Mouse (Mus musculus): Measurements from ENCODE around the gene Slc4a8. TPM values are rescaled to one million over a fixed set of nuclear protein-coding genes. Genes with fewer than 3 reads are reported as not detected.

Slc4a8 gene
- polyA plus RNA-seq, 1 experiment from 2014 or later, result 23.6 TPM

DNA sequence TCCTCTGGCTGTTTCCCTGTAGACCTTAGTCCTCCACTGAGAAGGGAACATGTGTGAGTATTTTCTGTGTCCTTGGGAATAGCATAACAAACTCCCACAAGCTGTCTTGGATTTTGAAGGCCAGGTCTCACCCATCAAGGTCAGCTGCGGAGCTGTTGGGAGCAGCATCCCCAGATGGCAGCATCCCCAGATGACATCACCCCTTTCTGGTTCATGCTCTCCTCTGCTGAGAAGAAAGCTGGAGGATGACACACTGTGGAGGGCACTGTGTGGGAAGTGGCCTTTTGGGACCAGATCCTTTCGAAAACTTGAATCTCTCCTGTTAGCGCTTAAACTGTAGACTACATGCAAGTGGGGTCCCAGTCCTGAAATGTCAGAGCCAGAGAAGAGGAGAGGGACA is 14.9 kb downstream of the Slc4a8 start:
- no peak overlapping the region for H3K27ac ChIP-seq

DNA sequence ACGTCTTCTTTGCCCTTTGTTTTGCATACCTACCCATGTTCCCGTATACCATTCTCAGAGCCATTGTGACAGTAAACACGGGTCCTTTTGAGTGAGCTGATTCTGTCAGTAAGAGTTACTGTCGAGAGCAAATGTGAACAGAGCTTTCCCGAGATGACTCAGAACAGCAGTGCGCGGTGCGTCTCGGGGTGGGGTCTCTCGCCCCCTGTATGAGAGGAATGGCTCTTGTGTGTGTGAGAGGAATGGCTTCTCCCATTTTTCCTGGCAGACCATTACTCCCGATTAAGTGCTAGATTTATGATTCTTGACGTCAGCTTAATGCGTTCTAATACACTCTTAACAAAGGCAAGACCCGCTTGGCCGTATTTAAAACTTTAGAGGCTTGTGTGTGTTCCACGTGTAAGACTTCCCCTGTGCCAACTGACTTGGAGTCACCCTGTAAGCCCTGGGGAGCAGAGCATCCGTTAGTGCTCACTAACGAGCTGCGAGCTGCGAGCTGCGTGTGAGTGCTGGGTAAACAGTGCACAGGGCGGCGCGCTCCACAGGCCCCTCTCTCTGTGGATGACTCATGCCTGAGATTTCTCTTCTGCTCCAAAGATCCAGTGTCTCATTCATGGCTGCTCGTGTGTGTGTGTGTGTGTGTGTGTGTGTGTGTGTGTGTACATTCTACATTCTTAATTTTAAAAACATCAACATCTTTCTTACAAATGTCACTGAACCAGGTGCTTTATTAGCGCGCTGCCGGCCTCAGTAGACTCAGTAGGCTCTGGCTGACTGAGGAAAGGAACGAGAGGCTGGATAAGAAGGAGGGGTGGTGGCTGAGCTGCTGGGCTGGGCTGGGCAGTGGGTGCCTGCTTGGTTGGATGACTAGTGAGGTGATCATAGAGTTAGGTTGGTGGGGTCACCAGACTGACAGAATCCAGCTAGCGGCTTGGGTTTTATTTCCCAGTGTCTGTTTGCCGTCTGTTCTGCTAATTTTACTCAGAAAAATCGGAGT is 15.8 kb downstream of the Slc4a8 start:
- ATAC-seq (ENCODE audit: low FRiP score) (no peak; the same call in 1 of the 2 replicates), DNase-seq (ENCODE audit: low spot score) (peak; percentile 33)
- Histone ChIP-seq H3K4me2 (replicated peaks) (no peak overlapping the region), H3K36me3 (replicated peaks; ENCODE audit: control insufficient read depth, insufficient read depth) (no peaks in the 10 kb centered on the region), H3K4me3 (replicated peaks; ENCODE audit: low read length) (no peak overlapping the region), H3K27ac (no peak overlapping the region), H3K27me3 (ENCODE audit: control insufficient read depth, insufficient read depth, low read length) (no peaks in the 10 kb centered on the region), H3K4me1 (replicated peaks; ENCODE audit: control insufficient read depth, insufficient read depth, low read length) (peaks cover 5% of the 10 kb centered on the region; the same call in 1 of the 2 replicates), H3K9me3 (ENCODE audit: control insufficient read depth, low read length) (no peaks in the 10 kb centered on the region), H3K9ac (no peak overlapping the region)
- WGBS, result 58% methylated on average over 32 of the region's 32 CpGs

More for the DNA sequence above, 14.9 kb downstream of the Slc4a8 start:
- no peak overlapping the region for H3K4me2 ChIP-seq (replicated peaks)
- no peak for ATAC-seq (ENCODE audit: low FRiP score)
- H3K27me3 ChIP-seq (ENCODE audit: control insufficient read depth, insufficient read depth, low read length), result no peaks in the 10 kb centered on the region
- H3K9me3 ChIP-seq (ENCODE audit: control insufficient read depth, low read length), result no peaks in the 10 kb centered on the region
- 97% methylated on average over 3 of the region's 3 CpGs for WGBS
- DNase-seq (ENCODE audit: low spot score), result no peak
- no peak overlapping the region for H3K9ac ChIP-seq
- peaks cover 5% of the 10 kb centered on the region; the same call in 1 of the 2 replicates for H3K4me1 ChIP-seq (replicated peaks; ENCODE audit: control insufficient read depth, insufficient read depth, low read length)
- H3K4me3 ChIP-seq (replicated peaks; ENCODE audit: low read length), result no peak overlapping the region
- no peaks in the 10 kb centered on the region for H3K36me3 ChIP-seq (replicated peaks; ENCODE audit: control insufficient read depth, insufficient read depth)

DNA sequence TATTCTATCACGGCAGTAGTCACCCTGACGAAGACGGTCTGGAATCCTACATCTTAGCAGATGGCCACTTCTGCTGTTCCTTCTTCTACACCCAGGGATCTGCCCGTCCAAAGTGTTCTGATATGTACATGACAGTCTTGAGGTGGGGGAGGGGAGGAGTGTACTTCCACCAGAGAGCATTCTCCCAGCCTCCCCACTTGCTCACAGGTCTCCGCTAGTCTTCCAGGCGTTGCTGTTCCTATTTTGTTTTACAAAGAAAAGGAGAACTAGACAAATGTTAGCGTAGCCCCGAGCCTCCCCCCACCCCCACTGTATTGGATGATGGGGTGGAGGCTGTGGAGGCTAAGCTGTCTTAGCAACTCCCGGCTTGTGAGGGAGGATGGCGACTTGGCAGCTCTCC is 18.3 kb downstream of the Slc4a8 start:
- no peak overlapping the region for H3K4me2 ChIP-seq (replicated peaks)
- no peak overlapping the region for H3K4me3 ChIP-seq (replicated peaks; ENCODE audit: low read length)
- WGBS, result 60% methylated on average over 10 of the region's 10 CpGs
- H3K27me3 ChIP-seq (ENCODE audit: control insufficient read depth, insufficient read depth, low read length), result no peaks in the 10 kb centered on the region
- no peak for DNase-seq (ENCODE audit: low spot score)
- H3K27ac ChIP-seq, result no peak overlapping the region
- H3K36me3 ChIP-seq (replicated peaks; ENCODE audit: control insufficient read depth, insufficient read depth), result peaks cover 24% of the 10 kb centered on the region
- H3K9me3 ChIP-seq (ENCODE audit: control insufficient read depth, low read length), result no peaks in the 10 kb centered on the region
- no peak for ATAC-seq (ENCODE audit: low FRiP score)
- peaks cover 5% of the 10 kb centered on the region; the same call in 1 of the 2 replicates for H3K4me1 ChIP-seq (replicated peaks; ENCODE audit: control insufficient read depth, insufficient read depth, low read length)
- no peak overlapping the region for H3K9ac ChIP-seq

DNA sequence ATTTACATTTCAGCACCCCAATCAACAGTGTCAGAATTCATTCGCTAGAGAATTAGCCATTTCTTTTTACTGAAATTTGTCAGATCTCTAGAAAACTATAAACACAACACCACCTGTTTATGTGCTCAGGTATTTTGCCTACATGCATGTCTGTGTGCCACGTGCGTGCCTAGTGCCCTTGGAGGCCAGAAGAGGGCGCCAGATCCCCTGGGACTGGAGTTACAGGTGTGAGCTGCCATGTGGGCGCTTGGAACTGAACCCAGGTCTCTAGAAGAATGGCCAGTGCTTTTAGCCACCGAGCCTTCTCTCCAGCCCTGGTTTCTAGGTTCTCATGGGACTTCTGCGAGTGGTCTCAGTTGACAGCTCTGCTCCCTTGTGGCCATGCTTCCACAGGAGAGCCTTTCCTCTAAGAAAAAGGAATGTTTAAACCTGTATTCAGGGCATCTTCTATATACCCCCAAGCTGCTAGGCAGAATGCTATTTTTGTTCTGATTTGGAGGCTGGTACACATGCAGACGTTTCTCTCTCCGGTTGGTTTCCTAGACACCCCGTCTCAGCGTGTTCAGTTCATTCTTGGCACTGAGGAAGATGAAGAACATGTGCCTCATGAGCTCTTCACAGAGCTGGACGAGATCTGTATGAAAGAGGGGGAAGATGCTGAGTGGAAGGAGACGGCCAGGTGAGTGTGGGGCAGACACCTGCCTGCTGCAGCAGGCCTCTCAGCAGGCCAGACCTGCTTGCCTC is 21.9 kb downstream of the Slc4a8 start:
- Histone ChIP-seq H3K9me3 (ENCODE audit: control insufficient read depth, low read length) (no peaks in the 10 kb centered on the region), H3K9ac (no peak overlapping the region), H3K36me3 (replicated peaks; ENCODE audit: control insufficient read depth, insufficient read depth) (peaks cover 59% of the 10 kb centered on the region), H3K27ac (no peak overlapping the region), H3K4me2 (replicated peaks) (no peak overlapping the region), H3K27me3 (ENCODE audit: control insufficient read depth, insufficient read depth, low read length) (no peaks in the 10 kb centered on the region), H3K4me3 (replicated peaks; ENCODE audit: low read length) (no peak overlapping the region), H3K4me1 (replicated peaks; ENCODE audit: control insufficient read depth, insufficient read depth, low read length) (no peaks in the 10 kb centered on the region)
- DNase-seq (ENCODE audit: low spot score) (no peak), ATAC-seq (ENCODE audit: low FRiP score) (no peak)
- WGBS, result 93% methylated on average over 13 of the region's 13 CpGs

DNA sequence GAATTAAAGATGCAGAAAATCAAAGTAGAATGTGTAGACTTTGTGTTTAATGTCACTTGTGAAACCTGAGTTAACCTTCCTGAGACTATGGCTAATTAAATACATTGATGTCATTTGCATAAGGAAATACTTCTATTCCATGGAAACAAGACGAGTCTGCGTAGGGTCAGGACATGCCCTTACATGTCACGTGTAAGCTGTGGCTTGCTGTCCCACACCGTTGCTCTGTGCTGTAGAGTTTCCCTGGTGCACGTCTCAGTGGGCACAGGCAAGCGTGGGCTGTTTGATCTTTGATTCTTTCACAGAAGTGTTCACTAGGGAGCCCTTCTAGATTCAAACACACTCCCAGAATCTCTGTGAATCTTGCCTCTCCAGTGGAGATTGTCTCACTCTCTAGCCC is 28.7 kb downstream of the Slc4a8 start:
- 79% methylated on average over 6 of the region's 6 CpGs for WGBS
- no peaks in the 10 kb centered on the region for H3K27me3 ChIP-seq (ENCODE audit: control insufficient read depth, insufficient read depth, low read length)
- no peak overlapping the region for H3K4me2 ChIP-seq (replicated peaks)
- no peak overlapping the region for H3K27ac ChIP-seq
- peaks cover 92% of the 10 kb centered on the region for H3K36me3 ChIP-seq (replicated peaks; ENCODE audit: control insufficient read depth, insufficient read depth)
- no peak for ATAC-seq (ENCODE audit: low FRiP score)
- no peaks in the 10 kb centered on the region for H3K4me1 ChIP-seq (replicated peaks; ENCODE audit: control insufficient read depth, insufficient read depth, low read length)
- no peak overlapping the region for H3K4me3 ChIP-seq (replicated peaks; ENCODE audit: low read length)
- no peak for DNase-seq (ENCODE audit: low spot score)
- H3K9me3 ChIP-seq (ENCODE audit: control insufficient read depth, low read length), result no peaks in the 10 kb centered on the region
- no peak overlapping the region for H3K9ac ChIP-seq

DNA sequence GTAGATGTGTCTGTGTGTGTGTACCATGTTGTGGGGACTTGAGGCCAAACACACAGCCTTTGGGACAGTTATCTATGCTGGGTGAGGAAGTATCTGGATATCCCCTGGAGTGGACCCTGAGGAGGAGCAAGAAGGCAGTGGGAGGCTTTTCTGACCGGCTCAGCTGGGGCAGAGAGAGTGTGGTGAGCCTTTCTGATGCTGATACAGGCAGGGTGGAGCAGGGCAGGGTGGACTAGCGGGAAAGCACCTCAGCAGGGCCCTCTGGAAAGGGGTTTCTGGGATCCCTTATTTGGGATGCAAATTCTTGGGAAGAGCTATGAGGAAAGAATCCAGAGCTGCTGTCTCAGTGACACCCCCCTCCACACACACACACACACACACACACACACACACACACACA is 30.8 kb downstream of the Slc4a8 start:
- Histone ChIP-seq H3K9me3 (ENCODE audit: control insufficient read depth, low read length) (no peaks in the 10 kb centered on the region), H3K4me1 (replicated peaks; ENCODE audit: control insufficient read depth, insufficient read depth, low read length) (no peaks in the 10 kb centered on the region), H3K27me3 (ENCODE audit: control insufficient read depth, insufficient read depth, low read length) (no peaks in the 10 kb centered on the region), H3K4me3 (replicated peaks; ENCODE audit: low read length) (no peak overlapping the region), H3K4me2 (replicated peaks) (no peak overlapping the region), H3K36me3 (replicated peaks; ENCODE audit: control insufficient read depth, insufficient read depth) (peaks cover 90% of the 10 kb centered on the region), H3K27ac (no peak overlapping the region), H3K9ac (no peak overlapping the region)
- no peak for DNase-seq (ENCODE audit: low spot score)
- WGBS, result 52% methylated on average over 2 of the region's 2 CpGs
- no peak for ATAC-seq (ENCODE audit: low FRiP score)

DNA sequence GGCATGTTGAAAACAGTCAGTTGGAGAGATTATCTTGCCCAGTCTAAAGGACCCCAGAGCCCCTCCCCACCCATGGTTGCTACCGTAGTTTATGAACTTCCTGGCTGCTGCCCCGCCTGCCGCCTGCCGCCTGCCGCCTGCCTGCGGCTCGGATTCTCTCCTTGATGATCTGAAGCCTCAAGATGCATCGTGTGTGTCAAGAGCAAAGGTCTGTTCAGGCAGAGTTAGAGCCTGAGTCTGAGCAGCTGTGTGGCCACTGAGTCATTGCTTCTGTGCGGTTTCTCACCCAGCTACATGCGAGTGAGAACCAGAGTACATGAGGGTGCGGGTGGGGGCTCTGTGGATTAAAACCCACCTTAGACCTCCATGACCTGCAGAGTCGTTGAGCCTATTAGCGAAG is 39.4 kb downstream of the Slc4a8 start:
- H3K4me3 ChIP-seq (replicated peaks; ENCODE audit: low read length), result no peak overlapping the region
- ATAC-seq (ENCODE audit: low FRiP score), result no peak
- H3K4me2 ChIP-seq (replicated peaks), result no peak overlapping the region
- H3K4me1 ChIP-seq (replicated peaks; ENCODE audit: control insufficient read depth, insufficient read depth, low read length), result no peaks in the 10 kb centered on the region
- H3K27ac ChIP-seq, result no peak overlapping the region
- no peaks in the 10 kb centered on the region for H3K9me3 ChIP-seq (ENCODE audit: control insufficient read depth, low read length)
- DNase-seq (ENCODE audit: low spot score), result no peak
- peaks cover 80% of the 10 kb centered on the region for H3K36me3 ChIP-seq (replicated peaks; ENCODE audit: control insufficient read depth, insufficient read depth)
- no peak overlapping the region for H3K9ac ChIP-seq
- no peaks in the 10 kb centered on the region for H3K27me3 ChIP-seq (ENCODE audit: control insufficient read depth, insufficient read depth, low read length)
- 84% methylated on average over 13 of the region's 13 CpGs for WGBS

DNA sequence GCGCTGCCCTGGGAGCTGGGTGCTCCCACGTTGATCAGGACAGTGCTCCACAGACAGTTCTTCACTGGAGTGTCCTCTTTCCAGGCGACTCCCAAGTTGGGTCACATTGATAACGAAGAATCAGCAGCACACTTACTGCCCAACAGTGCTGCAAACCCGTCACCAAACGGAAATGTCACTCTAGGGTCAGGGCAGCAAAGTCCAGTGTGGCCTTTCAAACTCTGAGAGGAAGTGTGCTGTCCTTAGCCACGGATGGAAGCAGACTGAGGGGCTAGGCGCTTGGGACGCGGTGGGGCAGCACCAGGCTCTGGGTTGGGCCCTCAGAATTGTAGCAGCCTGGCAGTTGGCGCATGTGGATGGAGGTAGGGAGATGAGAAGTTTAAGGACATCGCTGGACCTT is 46.5 kb downstream of the Slc4a8 start:
- DNase-seq (ENCODE audit: low spot score) (no peak), ATAC-seq (ENCODE audit: low FRiP score) (no peak)
- no peaks in the 10 kb centered on the region for H3K4me1 ChIP-seq (replicated peaks; ENCODE audit: control insufficient read depth, insufficient read depth, low read length)
- no peak overlapping the region for H3K9ac ChIP-seq
- no peak overlapping the region for H3K27ac ChIP-seq
- peaks cover 90% of the 10 kb centered on the region for H3K36me3 ChIP-seq (replicated peaks; ENCODE audit: control insufficient read depth, insufficient read depth)
- WGBS, result 80% methylated on average over 12 of the region's 12 CpGs
- no peak overlapping the region for H3K4me2 ChIP-seq (replicated peaks)
- no peaks in the 10 kb centered on the region for H3K9me3 ChIP-seq (ENCODE audit: control insufficient read depth, low read length)
- no peak overlapping the region for H3K4me3 ChIP-seq (replicated peaks; ENCODE audit: low read length)
- no peaks in the 10 kb centered on the region for H3K27me3 ChIP-seq (ENCODE audit: control insufficient read depth, insufficient read depth, low read length)

DNA sequence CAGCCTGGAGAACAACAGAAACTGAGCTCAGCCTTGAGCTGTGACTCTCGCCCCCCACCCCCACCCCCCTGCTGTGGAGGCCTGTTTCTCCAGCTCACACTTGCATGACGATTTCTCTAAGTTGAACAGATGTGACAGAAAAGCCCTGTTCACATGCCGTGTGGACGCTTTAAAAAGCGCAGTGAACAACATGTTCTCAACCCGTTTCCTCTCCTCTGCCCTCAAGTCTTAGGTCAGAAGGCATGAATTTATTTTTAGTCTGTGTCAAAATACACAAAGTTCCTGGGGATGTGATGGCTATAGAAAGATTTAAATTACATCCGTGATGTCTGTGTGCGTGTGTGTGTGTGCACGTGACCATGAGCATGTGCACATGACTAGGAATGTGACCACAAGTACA is 46.9 kb downstream of the Slc4a8 start:
- H3K36me3 ChIP-seq (replicated peaks; ENCODE audit: control insufficient read depth, insufficient read depth), result peaks cover 90% of the 10 kb centered on the region
- no peak for ATAC-seq (ENCODE audit: low FRiP score)
- H3K9ac ChIP-seq, result no peak overlapping the region
- 78% methylated on average over 9 of the region's 9 CpGs for WGBS
- H3K27me3 ChIP-seq (ENCODE audit: control insufficient read depth, insufficient read depth, low read length), result no peaks in the 10 kb centered on the region
- no peak overlapping the region for H3K4me3 ChIP-seq (replicated peaks; ENCODE audit: low read length)
- H3K4me1 ChIP-seq (replicated peaks; ENCODE audit: control insufficient read depth, insufficient read depth, low read length), result no peaks in the 10 kb centered on the region
- H3K9me3 ChIP-seq (ENCODE audit: control insufficient read depth, low read length), result no peaks in the 10 kb centered on the region
- no peak for DNase-seq (ENCODE audit: low spot score)
- no peak overlapping the region for H3K27ac ChIP-seq
- no peak overlapping the region for H3K4me2 ChIP-seq (replicated peaks)

Data from hindbrain, embryonic 14.5 days (tissue).